Mouse (Mus musculus): ENCODE results near the gene Nmb.
"Not testable (repeated sequence)": the region's sequence is repeated elsewhere in the genome, so short reads cannot be mapped to it uniquely, and the experiment has no call there.

Nmb gene

DNA sequence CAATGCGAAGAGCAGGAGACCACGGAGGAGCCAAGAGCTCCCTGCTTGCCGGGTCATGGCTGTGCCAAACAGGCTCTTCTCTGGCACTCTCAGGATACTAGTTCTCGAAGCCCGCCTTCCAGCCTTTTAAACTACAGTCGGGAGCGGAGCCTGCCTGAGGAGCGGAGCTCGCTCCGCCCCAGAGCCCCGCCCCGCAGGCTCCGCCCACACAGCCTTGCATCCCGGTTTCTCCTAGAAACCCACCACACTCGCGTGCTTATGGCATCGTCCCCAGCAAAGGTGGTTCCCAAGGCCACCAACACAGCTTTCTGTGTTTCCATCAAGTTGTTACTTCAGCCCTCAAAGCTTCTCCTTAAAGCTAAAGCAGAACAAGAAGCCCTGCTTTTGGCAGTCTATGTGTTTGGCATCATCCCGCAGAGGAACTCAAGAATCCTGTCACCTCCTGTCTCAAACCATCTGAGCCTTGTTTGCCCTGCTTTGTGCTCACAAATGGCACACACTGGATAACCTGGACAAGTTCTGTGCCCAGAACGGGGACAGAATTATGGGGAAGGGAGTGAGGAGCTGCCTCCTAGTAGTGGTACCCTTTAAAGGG, at the start of gene Nmb:
Gene Nmb (minus strand): TSS at position 156 of the 595 bp plus-strand sequence.
- peak; percentile 36 for DNase-seq (ENCODE audit: low spot score)

DNA sequence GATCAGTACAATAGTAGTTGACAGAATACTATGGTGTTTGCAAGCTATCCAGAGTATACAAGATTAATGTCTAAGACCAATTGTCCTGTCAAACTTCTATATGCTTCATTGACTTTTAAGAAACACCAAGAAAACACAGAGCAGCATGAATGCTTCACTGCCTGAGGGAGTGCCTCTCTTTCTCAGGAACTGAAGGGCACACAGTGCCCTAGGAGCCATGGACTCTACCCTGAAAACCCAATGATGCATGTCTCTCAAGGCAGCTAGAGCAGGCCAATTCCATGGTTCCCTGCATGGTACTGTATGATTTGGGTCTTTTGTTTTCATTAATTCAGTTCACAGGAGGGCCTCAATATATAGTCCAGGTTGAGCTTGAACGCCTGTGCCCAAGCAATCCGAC, 49.4 kb upstream of the Nmb start:
- no peak for DNase-seq (ENCODE audit: low spot score)

DNA sequence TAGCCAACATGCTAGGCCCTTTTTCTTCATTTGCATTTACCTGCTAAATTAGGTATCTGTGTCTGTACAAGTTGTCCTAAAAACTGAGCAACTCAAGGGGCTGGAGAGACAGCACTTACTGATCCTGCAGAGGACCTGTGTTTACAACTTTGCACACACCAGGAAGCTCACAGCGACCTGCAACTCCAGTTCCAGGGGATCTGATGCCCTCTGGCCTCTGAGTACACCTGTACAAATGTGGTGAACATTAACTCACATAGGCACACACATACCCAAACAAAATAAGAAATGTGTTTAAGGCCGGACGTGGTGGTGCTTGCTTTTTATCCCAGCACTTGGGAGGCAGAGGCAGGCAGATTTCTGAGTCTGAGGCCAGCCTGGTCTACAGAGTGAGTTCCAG, 47.3 kb upstream of the Nmb start:
- no peak for DNase-seq (ENCODE audit: low spot score)

GRCm38 (mm10) chr7:80951461-80951860, 46.6 kb upstream of the Nmb start:
- no peak for DNase-seq (ENCODE audit: low spot score)

GRCm38 (mm10) chr7:80947445-80948350, 42.8 kb upstream of the Nmb start, which contains the start of gene Sec11a:
TSS of gene Sec11a (minus strand) at chr7:80947780.
- DNase-seq (ENCODE audit: low spot score) = peak; percentile 86

DNA sequence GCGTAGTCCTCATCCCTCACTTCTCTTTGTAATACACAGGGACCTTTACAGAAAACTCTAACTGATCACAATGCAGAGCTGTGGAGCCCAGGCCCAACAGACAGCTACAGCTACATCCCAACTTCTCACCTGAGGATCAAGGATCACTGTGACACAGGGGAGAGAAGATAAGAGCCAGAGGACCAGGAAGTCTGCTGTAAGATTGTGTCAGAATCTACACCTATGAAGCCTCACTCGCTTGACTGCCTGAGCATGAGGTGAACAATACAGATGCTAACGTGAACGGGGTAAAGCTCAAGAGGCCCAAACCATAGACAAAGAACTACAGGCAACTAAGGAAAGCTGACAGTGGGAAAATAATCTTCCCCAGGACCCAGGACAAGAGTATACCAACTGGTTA, 34.9 kb upstream of the Nmb start:
- DNase-seq (ENCODE audit: low spot score) = no peak

DNA sequence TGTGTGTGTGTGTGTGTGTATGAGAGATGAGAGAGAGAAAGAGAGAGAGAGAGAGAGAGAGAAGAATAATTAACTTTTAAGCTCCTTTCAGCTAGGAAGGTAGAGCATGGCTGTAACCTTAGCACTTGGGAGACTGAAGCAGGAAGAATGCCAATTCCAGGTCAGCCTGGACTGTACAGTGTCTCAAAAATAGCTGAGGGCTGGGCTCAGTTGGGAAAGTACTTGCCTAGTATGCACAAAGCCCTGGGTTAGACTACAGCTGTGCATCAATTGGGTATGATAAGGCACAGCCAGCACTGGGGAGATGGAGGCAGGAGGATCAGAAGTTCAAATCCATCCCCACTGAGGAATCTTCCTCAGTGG, 32.4 kb upstream of the Nmb start:
- DNase-seq (ENCODE audit: low spot score) = not testable (repeated sequence)

GRCm38 (mm10) chr7:80936617-80937303, 31.9 kb upstream of the Nmb start:
- DNase-seq (ENCODE audit: low spot score) = not testable (repeated sequence)

DNA sequence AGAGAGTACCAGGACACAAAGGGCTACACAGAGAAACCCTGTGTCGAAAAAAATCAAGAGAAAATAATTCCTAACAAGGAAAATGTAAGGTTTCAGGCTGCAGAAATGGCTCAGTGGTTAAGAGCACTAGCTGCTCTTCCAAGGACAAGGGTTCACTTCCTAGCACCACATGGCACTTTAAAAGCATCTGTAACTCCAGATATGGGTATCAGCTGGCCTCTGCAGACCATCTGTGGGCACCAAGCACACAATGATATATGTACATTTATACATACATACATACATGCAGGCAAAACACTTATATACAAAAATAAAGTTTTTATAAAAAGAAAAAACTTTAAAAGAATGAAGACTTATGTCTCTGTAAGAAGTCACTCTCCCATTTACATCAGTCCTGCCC, 31.0 kb upstream of the Nmb start:
- DNase-seq (ENCODE audit: low spot score) = no peak

- no peak for DNase-seq (ENCODE audit: low spot score)
These were observed 27.9 kb upstream of the Nmb start for GRCm38 (mm10) chr7:80932777-80933176.

- DNase-seq (ENCODE audit: low spot score) = no peak
These were observed 26.8 kb upstream of the Nmb start for GRCm38 (mm10) chr7:80931618-80932207.

- DNase-seq (ENCODE audit: low spot score) = no peak
These were observed 18.3 kb upstream of the Nmb start for GRCm38 (mm10) chr7:80923165-80923564.

DNA sequence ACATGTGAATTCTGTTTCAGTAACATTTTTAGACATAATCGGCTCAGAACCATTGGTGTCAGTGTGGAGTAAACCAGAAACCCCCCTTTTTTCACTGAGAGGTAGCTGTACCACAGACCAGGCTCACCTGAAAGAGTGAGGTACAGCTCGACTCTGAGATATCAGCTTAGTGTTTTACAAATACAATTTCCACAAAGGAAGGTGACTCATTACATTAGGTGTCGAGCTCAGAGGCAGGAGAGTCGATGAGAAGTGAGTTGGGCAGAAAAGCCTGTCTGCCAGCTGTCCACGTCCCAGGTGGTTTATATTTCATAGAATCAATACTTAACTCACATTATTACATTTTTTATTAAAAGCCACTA, 14.8 kb upstream of the Nmb start:
- no peak for DNase-seq (ENCODE audit: low spot score)

DNA sequence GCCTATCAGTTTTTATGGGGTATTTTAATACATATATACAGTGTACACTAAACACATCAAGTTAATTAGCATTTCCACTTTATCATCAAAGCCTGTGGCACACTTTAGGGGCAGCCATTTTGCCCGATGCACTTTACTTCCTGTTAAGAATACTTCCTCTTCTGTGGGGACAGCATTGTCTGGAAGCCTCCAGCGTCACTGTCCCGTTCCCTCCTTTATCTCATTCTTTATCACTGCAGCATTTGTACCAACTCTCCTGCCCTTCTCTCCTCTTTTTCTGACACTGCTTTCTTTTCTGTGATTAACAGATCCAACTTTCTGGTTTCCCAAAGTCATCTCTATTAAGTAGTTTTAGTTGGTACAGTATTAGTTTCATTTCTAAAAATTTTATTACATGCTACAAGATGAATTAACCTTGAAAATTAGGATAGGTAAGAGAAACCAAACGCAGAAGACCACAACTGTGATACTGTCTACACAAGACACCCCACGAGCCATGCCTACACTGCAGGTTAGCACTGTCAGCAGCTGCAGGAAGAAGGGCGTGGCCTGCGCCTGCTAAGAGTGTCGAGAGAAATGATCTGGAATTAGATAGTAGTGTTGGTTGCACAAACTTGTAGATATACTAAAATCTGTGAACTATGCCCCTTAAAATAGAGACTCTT, 14.2 kb upstream of the Nmb start:
- DNase-seq (ENCODE audit: low spot score) = no peak

DNA sequence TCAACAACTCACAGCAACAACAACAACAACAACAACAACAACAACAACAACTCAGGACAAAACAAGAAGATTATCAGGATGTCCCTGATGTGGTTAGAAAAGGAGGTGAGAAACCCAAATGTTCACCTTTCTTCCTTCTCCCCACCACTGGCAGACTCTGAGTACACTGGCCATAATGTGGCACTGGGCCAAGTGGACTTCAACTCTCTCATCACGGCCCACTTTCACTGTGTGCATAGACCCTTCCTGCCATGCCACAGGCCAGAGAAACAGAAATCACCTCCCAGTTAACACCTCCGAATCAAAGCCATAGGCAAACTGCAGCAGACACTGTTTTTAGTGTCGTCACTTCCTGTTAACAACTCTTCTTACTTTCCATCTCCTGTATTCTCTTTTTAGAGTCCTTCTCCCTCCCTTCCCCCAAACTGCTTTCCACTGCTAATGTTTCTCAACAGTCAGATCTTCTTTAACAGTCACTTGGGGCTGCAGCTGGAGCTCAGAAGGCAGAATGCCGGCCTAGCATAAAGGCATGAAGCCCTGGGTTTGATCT, 13.1 kb upstream of the Nmb start:
- DNase-seq (ENCODE audit: low spot score) = no peak

GRCm38 (mm10) chr7:80912496-80912895, 7.6 kb upstream of the Nmb start:
- DNase-seq (ENCODE audit: low spot score) = no peak

- no peak for DNase-seq (ENCODE audit: low spot score)
These were observed 6.2 kb upstream of the Nmb start for GRCm38 (mm10) chr7:80911053-80911452.

GRCm38 (mm10) chr7:80903625-80904422, 1.1 kb downstream of the Nmb start:
- DNase-seq (ENCODE audit: low spot score) = no peak

DNA sequence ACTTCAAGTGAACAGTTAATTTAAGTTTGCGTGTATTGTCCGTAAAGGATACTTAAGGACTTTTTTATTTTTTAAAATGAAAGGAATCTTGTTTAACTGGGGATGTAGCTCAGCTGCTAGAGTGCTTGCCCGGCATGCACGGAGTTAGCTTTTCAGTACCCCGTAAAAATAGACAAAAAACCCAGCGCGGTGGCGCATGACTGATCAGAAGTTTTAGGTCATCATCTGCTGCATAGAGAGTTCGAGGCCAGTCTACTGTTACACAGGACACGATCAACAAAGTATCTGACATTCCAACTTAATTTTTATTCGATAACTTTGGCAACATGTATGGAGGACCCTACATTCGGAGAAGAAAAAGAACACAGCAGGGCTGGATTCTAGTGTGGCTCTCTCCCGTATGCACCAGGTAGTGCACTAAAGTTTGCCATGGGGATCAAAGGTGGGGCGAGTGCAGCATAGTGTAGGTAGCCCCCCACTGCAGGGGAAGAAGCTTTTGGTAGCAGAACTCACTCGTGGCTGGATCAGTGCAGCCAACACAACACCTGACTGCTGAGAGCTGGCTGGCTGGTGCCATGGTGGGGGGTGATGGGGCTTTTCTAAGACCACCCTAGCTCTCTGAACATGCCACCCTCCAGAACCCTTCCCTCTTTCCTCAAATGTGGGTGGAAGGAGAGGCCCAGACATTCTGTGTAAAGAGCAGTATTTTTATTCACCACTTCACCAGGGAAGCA, 3.2 kb downstream of the Nmb start:
- DNase-seq (ENCODE audit: low spot score) = no peak

- peak; percentile 72 for DNase-seq (ENCODE audit: low spot score)
These were observed 3.9 kb downstream of the Nmb start, which contains the start of gene Wdr73 for GRCm38 (mm10) chr7:80900944-80901501. TSS of gene Wdr73 (minus strand) at chr7:80901269.
